Mouse (Mus musculus): ENCODE measurements around the gene Hmgcll1. TPM values are rescaled to one million over a fixed set of nuclear protein-coding genes. Genes with fewer than 3 reads are reported as not detected.
"Not testable (repeated sequence)": the region's sequence is repeated elsewhere in the genome, so short reads cannot be mapped to it uniquely, and the experiment has no call there.

Gene Hmgcll1
- polyA plus RNA-seq, 1 experiment from 2014 or later = 0.21 TPM

GRCm38 (mm10) chr9:76091561-76091960 is 76.9 kb downstream of the Hmgcll1 start:
- 55% methylated on average over 2 of the region's 2 CpGs for WGBS (ENCODE audit: insufficient replicate concordance)
- H3K27me3 ChIP-seq (replicated peaks) = no peaks in the 10 kb centered on the region
- ATAC-seq = no peak

GRCm38 (mm10) chr9:76097221-76097620 is 82.6 kb downstream of the Hmgcll1 start:
- WGBS (ENCODE audit: insufficient replicate concordance) = 75% methylated on average over 5 of the region's 5 CpGs
- Histone ChIP-seq H3K27ac (no peak overlapping the region), H3K4me2 (no peak overlapping the region), H3K9me3 (replicated peaks) (no peaks in the 10 kb centered on the region), H3K4me3 (no peak overlapping the region), H3K4me1 (no peaks in the 10 kb centered on the region), H3K27me3 (replicated peaks) (no peaks in the 10 kb centered on the region), H3K9ac (no peak overlapping the region), H3K36me3 (no peaks in the 10 kb centered on the region)
- ATAC-seq = no peak

More at GRCm38 (mm10) chr9:76091561-76091960, 76.9 kb downstream of the Hmgcll1 start:
- Histone ChIP-seq H3K36me3 (no peaks in the 10 kb centered on the region), H3K27ac (no peak overlapping the region), H3K9me3 (replicated peaks) (no peaks in the 10 kb centered on the region), H3K9ac (no peak overlapping the region), H3K4me2 (no peak overlapping the region), H3K4me1 (no peaks in the 10 kb centered on the region), H3K4me3 (no peak overlapping the region)

- Histone ChIP-seq H3K27ac (no peak overlapping the region), H3K27me3 (replicated peaks) (no peaks in the 10 kb centered on the region), H3K4me3 (no peak overlapping the region), H3K9ac (no peak overlapping the region), H3K4me2 (no peak overlapping the region), H3K36me3 (no peaks in the 10 kb centered on the region), H3K4me1 (no peaks in the 10 kb centered on the region), H3K9me3 (replicated peaks) (no peaks in the 10 kb centered on the region)
- ATAC-seq = no peak
- WGBS (ENCODE audit: insufficient replicate concordance) = 73% methylated on average over 3 of the region's 3 CpGs
Observed at GRCm38 (mm10) chr9:76099981-76100380, 85.3 kb downstream of the Hmgcll1 start.

GRCm38 (mm10) chr9:76104416-76104815 is 89.8 kb downstream of the Hmgcll1 start:
- H3K4me1 ChIP-seq; H3K36me3 ChIP-seq; H3K4me2 ChIP-seq; H3K27me3 ChIP-seq (replicated peaks); ATAC-seq; H3K9me3 ChIP-seq (replicated peaks); H3K4me3 ChIP-seq; H3K9ac ChIP-seq; H3K27ac ChIP-seq: not testable (repeated sequence)
- WGBS (ENCODE audit: insufficient replicate concordance) = 62% methylated on average over 1 of the region's 1 CpGs

- no peak overlapping the region for H3K27ac ChIP-seq
Observed at GRCm38 (mm10) chr9:76104846-76105245, 90.2 kb downstream of the Hmgcll1 start.

GRCm38 (mm10) chr9:76122888-76123287 is 108.2 kb downstream of the Hmgcll1 start:
- H3K27me3 ChIP-seq (replicated peaks); H3K4me3 ChIP-seq; H3K4me1 ChIP-seq; H3K9me3 ChIP-seq (replicated peaks); H3K9ac ChIP-seq; ATAC-seq; H3K4me2 ChIP-seq; H3K27ac ChIP-seq; H3K36me3 ChIP-seq: not testable (repeated sequence)
- WGBS (ENCODE audit: insufficient replicate concordance) = 2% methylated on average over 2 of the region's 2 CpGs

More at GRCm38 (mm10) chr9:76104846-76105245, 90.2 kb downstream of the Hmgcll1 start:
- Histone ChIP-seq H3K9me3 (replicated peaks) (no peaks in the 10 kb centered on the region), H3K36me3 (no peaks in the 10 kb centered on the region), H3K4me3 (no peak overlapping the region), H3K9ac (no peak overlapping the region), H3K27me3 (replicated peaks) (no peaks in the 10 kb centered on the region), H3K4me1 (no peaks in the 10 kb centered on the region), H3K4me2 (no peak overlapping the region)
- 77% methylated on average over 5 of the region's 5 CpGs for WGBS (ENCODE audit: insufficient replicate concordance)
- ATAC-seq = no peak

- H3K27me3 ChIP-seq (replicated peaks) = no peaks in the 10 kb centered on the region
- H3K9me3 ChIP-seq (replicated peaks) = no peaks in the 10 kb centered on the region
- no peak overlapping the region for H3K4me2 ChIP-seq
- no peaks in the 10 kb centered on the region for H3K36me3 ChIP-seq
- WGBS (ENCODE audit: insufficient replicate concordance) = 66% methylated on average over 4 of the region's 4 CpGs
- ATAC-seq = no peak
- no peak overlapping the region for H3K27ac ChIP-seq
- H3K9ac ChIP-seq = no peak overlapping the region
- H3K4me3 ChIP-seq = no peak overlapping the region
- H3K4me1 ChIP-seq = no peaks in the 10 kb centered on the region
Observed at GRCm38 (mm10) chr9:76124249-76124648, 109.6 kb downstream of the Hmgcll1 start.

- Histone ChIP-seq H3K27me3 (replicated peaks) (no peaks in the 10 kb centered on the region), H3K9ac (no peak overlapping the region), H3K4me1 (no peaks in the 10 kb centered on the region), H3K4me2 (no peak overlapping the region), H3K9me3 (replicated peaks) (no peaks in the 10 kb centered on the region), H3K4me3 (no peak overlapping the region), H3K27ac (no peak overlapping the region), H3K36me3 (no peaks in the 10 kb centered on the region)
- ATAC-seq = no peak
- 37% methylated on average over 1 of the region's 1 CpGs for WGBS (ENCODE audit: insufficient replicate concordance)
Observed at GRCm38 (mm10) chr9:76129353-76129752, 114.7 kb downstream of the Hmgcll1 start.

GRCm38 (mm10) chr9:76134042-76134441 is 119.4 kb downstream of the Hmgcll1 start:
- WGBS (ENCODE audit: insufficient replicate concordance) = 76% methylated on average over 6 of the region's 6 CpGs
- no peak for ATAC-seq

GRCm38 (mm10) chr9:76138378-76139109 is 123.9 kb downstream of the Hmgcll1 start:
- Histone ChIP-seq H3K4me1 (no peaks in the 10 kb centered on the region), H3K36me3 (no peaks in the 10 kb centered on the region), H3K27me3 (replicated peaks) (no peaks in the 10 kb centered on the region), H3K27ac (no peak overlapping the region), H3K4me3 (no peak overlapping the region), H3K9ac (no peak overlapping the region), H3K4me2 (no peak overlapping the region), H3K9me3 (replicated peaks) (no peaks in the 10 kb centered on the region)
- 54% methylated on average over 3 of the region's 3 CpGs for WGBS (ENCODE audit: insufficient replicate concordance)
- no peak for ATAC-seq

More at GRCm38 (mm10) chr9:76134042-76134441, 119.4 kb downstream of the Hmgcll1 start:
- Histone ChIP-seq H3K27ac (no peak overlapping the region), H3K4me2 (no peak overlapping the region), H3K9ac (no peak overlapping the region), H3K9me3 (replicated peaks) (no peaks in the 10 kb centered on the region), H3K4me1 (no peaks in the 10 kb centered on the region), H3K36me3 (no peaks in the 10 kb centered on the region), H3K27me3 (replicated peaks) (no peaks in the 10 kb centered on the region), H3K4me3 (no peak overlapping the region)

- no peaks in the 10 kb centered on the region for H3K4me1 ChIP-seq
- no peak overlapping the region for H3K9ac ChIP-seq
- H3K4me2 ChIP-seq = no peak overlapping the region
- ATAC-seq = no peak
- no peak overlapping the region for H3K4me3 ChIP-seq
- no peaks in the 10 kb centered on the region for H3K36me3 ChIP-seq
- no peaks in the 10 kb centered on the region for H3K9me3 ChIP-seq (replicated peaks)
- no peak overlapping the region for H3K27ac ChIP-seq
- no peaks in the 10 kb centered on the region for H3K27me3 ChIP-seq (replicated peaks)
- 59% methylated on average over 3 of the region's 3 CpGs for WGBS (ENCODE audit: insufficient replicate concordance)
Observed at GRCm38 (mm10) chr9:76145593-76145992, 130.9 kb downstream of the Hmgcll1 start.

GRCm38 (mm10) chr9:76162446-76162845 is 147.8 kb downstream of the Hmgcll1 start:
- ATAC-seq = no peak
- no peaks in the 10 kb centered on the region for H3K4me1 ChIP-seq
- H3K9ac ChIP-seq = no peak overlapping the region
- no peaks in the 10 kb centered on the region for H3K27me3 ChIP-seq (replicated peaks)
- no peak overlapping the region for H3K4me3 ChIP-seq
- no peaks in the 10 kb centered on the region for H3K9me3 ChIP-seq (replicated peaks)
- H3K36me3 ChIP-seq = no peaks in the 10 kb centered on the region
- WGBS (ENCODE audit: insufficient replicate concordance) = 57% methylated on average over 8 of the region's 8 CpGs
- H3K27ac ChIP-seq = no peak overlapping the region
- no peak overlapping the region for H3K4me2 ChIP-seq

GRCm38 (mm10) chr9:76168355-76168754 is 153.7 kb downstream of the Hmgcll1 start:
- no peaks in the 10 kb centered on the region for H3K27me3 ChIP-seq (replicated peaks)
- H3K36me3 ChIP-seq = no peaks in the 10 kb centered on the region
- no peaks in the 10 kb centered on the region for H3K4me1 ChIP-seq
- H3K9me3 ChIP-seq (replicated peaks) = no peaks in the 10 kb centered on the region
- 29% methylated on average over 3 of the region's 3 CpGs for WGBS (ENCODE audit: insufficient replicate concordance)
- no peak overlapping the region for H3K9ac ChIP-seq
- H3K4me2 ChIP-seq = no peak overlapping the region
- H3K4me3 ChIP-seq = no peak overlapping the region
- no peak for ATAC-seq
- H3K27ac ChIP-seq = no peak overlapping the region

Measured in liver, embryonic 12.5 days (tissue).